Mouse (Mus musculus) small intestine, adult 2 months (tissue): ENCODE measurements around the gene Mt3.

Experiments used
- CTCF ChIP-seq: fragments of 200-500 bp; IDR thresholded peaks from 2 replicates; pipeline ENCODE4 v1.5.1; 2012; ENCODE audit warnings: low read depth, mild to moderate bottlenecking, control low read depth, inconsistent platforms, low read length, moderate library complexity, mixed read lengths; ENCODE audit not compliant: insufficient replicate concordance, insufficient read length; ENCODE audit errors: extremely low read depth
- POLR2A ChIP-seq: fragments of 200-500 bp; IDR thresholded peaks from 2 replicates; pipeline ENCODE4 v1.6.1; 2012; ENCODE audit warnings: low read depth, mild to moderate bottlenecking, control low read depth, inconsistent platforms, low read length, moderate library complexity

GRCm38 (mm10) chr8:94107871-94108270, 44.5 kb upstream of the Mt3 start:
- TF ChIP-seq CTCF (no peak), POLR2A (no peak)
